Mouse (Mus musculus) gastrocnemius, adult 2 months (tissue): Measurements from ENCODE around the gene Dhrs4. TPM values are rescaled to one million over a fixed set of nuclear protein-coding genes. Genes with fewer than 3 reads are reported as not detected.

Source experiments
- DNase-seq: peaks from one replicate; pipeline ENCODE4 v3.0.0; 2022
- H3K27ac ChIP-seq: fragments of 200-600 bp; 2 replicates; pipeline ENCODE4 v1.8.1; 2022; ENCODE audit warnings: mild to moderate bottlenecking
- H3K4me3 ChIP-seq: fragments of 200-600 bp; 2 replicates; pipeline ENCODE4 v1.8.1; 2022; ENCODE audit warnings: mild to moderate bottlenecking, moderate library complexity
- CTCF ChIP-seq: fragments of 200-600 bp; IDR thresholded peaks from 2 replicates; pipeline ENCODE4 v1.8.1; 2022; ENCODE audit warnings: antibody characterized with exemption, mild to moderate bottlenecking, moderate library complexity
- intact Hi-C: fragments of 180-260 bp; cut with DNase I; formaldehyde crosslinking; loops from one replicate; pipeline ENCODE4 v1.15.1; 2025
- total RNA-seq, 2 experiments: library from RNA; stranded (reverse); gene quantifications; 2 replicates each; pipeline ENCODE4 v1.2.3; 2021

The Dhrs4 gene
- total RNA-seq, 2 experiments from 2014 or later: 28.4 to 68.7 TPM

DNA sequence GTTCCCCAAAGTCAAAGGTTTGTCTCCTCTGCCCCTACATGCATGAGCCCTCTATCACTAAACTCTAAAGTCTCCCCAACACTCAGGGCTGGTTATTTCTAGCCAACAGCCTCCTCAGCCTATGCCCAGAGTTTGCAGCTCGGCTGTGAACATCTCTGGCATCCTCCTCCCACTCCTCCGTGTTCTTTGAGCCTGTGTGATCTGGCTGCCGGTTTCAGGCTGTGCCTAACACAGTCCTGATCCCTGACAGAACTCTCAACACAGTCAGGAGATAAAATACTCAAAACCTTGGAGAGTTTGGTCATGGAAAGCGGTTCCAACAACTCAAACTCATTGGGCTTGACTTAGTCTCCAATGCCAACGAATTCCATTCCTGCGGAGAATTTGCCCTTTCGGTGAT lies 11.4 kb upstream of the Dhrs4 start:
- intact Hi-C loops: no loop called here
- no peak overlapping the region for H3K4me3 ChIP-seq
- H3K27ac ChIP-seq: no peak overlapping the region
- no peak for DNase-seq
- no peak for TF ChIP-seq CTCF

DNA sequence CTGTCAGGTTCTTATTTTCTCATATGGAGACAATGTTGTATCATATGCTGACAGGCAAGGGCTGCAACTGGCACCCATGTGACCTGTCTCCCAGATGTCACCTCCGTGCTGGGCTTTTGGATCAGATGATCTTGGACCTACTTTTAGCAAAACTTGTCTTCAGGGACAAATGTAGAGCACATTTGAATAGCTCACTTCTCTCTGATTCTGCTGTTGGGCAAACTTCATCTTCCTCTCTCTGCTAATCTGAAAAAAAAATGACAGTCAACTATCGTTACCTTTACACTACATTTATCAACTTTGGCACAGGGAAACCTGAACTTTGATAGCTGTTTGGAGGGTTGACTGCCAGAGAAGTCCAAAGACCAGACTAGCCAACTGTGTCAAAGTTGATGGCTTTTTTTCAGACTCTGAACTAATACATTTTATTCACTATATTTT lies 10.2 kb upstream of the Dhrs4 start:
- TF ChIP-seq CTCF: no peak
- Histone ChIP-seq H3K4me3 (no peak overlapping the region), H3K27ac (peak overlapping the region; percentile 62; the same call in 1 of the 2 replicates)
- DNase-seq: no peak
- intact Hi-C loops: no loop called here

DNA sequence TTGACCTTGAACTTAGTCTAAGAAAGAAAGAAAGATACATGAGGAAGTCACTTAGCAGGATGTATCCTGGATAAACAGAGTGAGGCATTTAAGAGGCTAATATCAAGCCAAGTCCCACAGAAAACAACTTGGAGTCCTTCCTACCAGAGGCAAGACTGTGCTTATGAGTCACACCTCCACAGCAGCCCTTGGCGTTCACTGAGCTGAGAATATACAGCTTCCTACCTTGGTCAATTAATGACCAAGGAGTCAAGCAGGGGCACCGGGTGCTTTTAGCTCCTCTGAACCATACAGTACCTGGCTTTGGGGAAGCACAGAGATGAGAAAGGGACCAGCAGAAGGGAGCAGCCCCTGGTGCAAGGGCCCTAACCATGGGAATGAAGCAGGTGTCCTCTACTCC lies 9.5 kb upstream of the Dhrs4 start:
- no peak for TF ChIP-seq CTCF
- intact Hi-C loops: no loop called here
- H3K27ac ChIP-seq: peak overlapping the region; percentile 62

DNA sequence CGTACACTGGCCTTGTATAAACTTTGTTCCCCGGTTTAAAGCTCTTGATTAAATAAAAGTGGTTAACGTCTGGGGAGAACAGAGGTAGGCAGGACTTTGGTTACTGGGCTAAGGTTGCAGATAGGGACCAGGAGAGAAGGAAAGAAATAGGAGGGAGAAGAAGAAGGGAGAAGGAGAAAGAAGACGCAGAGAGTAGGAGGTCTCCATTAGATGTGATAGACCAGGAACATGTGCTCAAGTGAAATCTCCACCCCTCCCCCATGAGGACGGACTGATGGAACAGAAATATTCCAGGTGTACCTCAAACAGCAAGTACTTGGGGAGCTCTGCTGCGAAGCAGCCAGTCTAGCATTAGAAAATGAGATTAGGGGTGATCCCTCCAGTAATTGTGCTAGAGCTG lies 8.7 kb upstream of the Dhrs4 start:
- DNase-seq: no peak
- Histone ChIP-seq H3K4me3 (no peak overlapping the region), H3K27ac (peak overlapping the region; percentile 62)
- intact Hi-C loops: no loop called here
- no peak for TF ChIP-seq CTCF

More for the DNA sequence above, 9.5 kb upstream of the Dhrs4 start:
- no peak for DNase-seq
- no peak overlapping the region for H3K4me3 ChIP-seq

DNA sequence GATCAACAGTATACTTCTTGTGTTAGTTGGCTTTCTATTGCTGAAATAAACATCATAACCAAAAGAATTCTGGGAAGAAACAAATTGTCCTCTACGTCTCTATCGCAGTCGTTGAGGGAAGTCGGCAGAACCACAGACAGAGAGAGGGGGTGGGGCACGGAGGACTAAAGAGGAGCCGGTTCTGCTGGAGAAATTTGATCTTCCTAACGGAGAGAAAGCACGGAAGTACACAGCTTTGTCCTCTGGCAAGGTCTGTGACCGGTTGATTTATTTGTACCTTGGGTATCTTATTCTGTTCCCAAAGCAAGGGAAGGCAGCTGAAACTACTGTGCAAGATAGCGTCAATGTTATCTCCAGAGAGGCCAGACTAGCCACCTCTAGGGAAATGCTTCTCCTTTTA lies 7.8 kb upstream of the Dhrs4 start:
- Histone ChIP-seq H3K4me3 (no peak overlapping the region), H3K27ac (peak overlapping the region; percentile 51)
- intact Hi-C loops: no loop called here
- no peak for DNase-seq
- no peak for TF ChIP-seq CTCF

DNA sequence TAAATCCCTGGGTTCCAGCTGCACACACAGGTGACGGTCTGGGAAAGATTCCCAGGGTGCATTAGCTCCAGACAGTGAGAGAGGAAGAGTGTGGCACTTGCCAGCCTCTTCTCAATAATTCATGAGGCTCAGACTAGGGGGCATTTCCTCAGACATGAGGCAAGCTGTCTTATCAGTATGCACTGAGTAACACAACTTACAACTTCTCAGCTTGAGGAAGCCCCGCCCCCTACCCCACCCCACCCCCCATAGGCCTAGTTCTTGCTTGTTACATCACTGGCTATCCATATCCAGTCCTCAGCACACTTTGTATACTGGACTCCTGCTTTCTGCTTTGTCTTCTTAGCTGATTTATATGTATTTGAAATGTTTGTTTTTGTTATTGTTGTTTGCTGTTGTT lies 2.9 kb upstream of the Dhrs4 start:
- DNase-seq: no peak
- no peak overlapping the region for H3K27ac ChIP-seq
- TF ChIP-seq CTCF: no peak
- no peak overlapping the region for H3K4me3 ChIP-seq
- intact Hi-C loops: no loop called here

DNA sequence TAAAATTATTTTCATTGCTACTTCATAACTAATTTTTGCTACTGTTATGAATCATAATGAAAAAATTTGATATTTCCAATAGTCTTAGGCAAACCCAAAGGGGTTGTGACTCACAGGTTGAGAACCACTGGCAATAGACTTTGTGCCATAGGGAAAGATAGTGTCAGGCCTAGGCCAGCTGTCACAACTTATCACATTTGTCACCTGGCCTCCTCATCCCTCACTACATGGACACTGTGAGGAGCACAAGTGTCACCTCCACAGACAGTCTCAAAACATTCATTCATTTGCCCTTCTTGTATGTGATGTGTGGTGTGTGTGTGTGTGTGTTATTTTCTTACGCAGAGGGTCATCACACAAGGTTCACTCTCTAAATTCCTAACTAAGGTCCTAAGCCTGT lies 1.1 kb upstream of the Dhrs4 start:
- intact Hi-C loops: no loop called here
- no peak for DNase-seq
- Histone ChIP-seq H3K4me3 (no peak overlapping the region), H3K27ac (no peak overlapping the region)
- TF ChIP-seq CTCF: no peak

DNA sequence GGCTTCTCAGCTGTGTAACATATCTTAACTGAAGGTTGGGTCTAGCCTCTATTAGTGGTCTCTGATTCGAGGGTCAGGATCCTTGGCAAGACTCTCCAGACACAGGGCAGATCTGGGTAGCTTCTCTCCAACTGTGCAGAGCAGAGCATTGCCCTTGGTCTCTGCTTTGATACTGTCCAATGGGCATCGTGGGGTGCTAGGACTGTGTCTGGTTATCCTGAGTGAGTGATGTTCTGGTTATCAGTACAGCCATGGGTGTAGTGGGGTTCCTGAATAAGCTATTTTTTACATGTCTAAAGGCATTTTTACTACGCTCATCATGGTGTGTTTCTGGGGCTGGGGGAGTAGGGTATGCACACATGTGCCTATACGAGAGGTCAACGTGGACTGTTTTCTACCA lies 729 bp upstream of the Dhrs4 start:
- intact Hi-C loops: no loop called here
- Histone ChIP-seq H3K27ac (peak overlapping the region; percentile 93; the same call in 1 of the 2 replicates), H3K4me3 (no peak overlapping the region)
- TF ChIP-seq CTCF: no peak
- DNase-seq: no peak

DNA sequence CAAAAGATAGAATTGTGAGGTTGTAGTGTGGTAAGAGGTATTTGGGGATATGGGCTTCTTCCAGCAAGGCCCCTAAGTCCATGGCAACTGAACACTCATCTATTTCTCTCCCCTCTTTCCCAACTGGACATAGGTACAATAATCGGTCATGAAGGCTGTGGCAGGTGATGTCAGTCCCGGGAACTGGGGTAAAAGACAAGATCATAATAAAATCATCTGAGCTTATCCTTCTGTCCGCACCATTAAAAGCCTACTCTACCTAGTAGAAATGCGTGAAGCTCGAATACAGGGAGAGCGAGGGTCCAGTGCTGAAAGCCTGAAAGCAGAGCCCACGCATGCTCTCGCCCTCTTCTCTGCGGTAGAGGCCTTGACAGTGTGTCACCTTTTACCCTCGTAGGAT lies 1.1 kb downstream of the Dhrs4 start:
- no peak overlapping the region for H3K27ac ChIP-seq
- intact Hi-C loops: no loop called here
- DNase-seq: no peak
- H3K4me3 ChIP-seq: no peak overlapping the region; the same call in 1 of the 2 replicates
- no peak for TF ChIP-seq CTCF

DNA sequence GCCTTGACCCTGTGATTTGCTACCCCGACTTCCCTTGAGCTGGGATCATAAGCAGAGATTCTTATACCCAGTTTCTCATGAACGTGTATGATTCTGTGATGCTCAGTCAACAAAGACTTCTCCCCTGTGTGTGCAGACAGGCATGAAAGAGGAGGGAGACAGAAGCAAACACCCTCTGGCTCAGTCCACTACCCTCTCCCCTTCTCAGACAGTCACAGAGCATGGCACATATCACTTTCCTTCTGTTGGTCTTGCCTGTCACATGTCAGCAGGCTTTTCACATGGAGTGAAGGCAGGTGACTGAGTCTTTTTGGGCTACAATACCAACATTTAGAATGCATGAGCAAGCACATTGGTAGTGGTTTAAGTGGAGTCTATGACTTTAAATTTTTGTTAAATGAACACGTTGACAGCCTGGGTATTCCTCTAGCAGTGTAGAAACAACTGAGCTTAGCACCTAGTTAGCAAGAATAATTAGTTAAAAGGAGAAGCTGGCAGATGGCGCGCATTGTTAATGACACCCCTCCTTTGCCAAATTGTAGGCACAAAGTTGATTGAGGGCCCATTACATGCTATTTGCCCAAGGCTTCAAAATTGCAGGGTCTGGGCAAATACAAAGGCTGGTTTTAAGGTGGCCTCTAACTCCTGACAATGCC lies 6.0 kb downstream of the Dhrs4 start:
- Histone ChIP-seq H3K27ac (no peak overlapping the region), H3K4me3 (no peak overlapping the region)
- intact Hi-C loops: no loop called here
- no peak for TF ChIP-seq CTCF
- no peak for DNase-seq

DNA sequence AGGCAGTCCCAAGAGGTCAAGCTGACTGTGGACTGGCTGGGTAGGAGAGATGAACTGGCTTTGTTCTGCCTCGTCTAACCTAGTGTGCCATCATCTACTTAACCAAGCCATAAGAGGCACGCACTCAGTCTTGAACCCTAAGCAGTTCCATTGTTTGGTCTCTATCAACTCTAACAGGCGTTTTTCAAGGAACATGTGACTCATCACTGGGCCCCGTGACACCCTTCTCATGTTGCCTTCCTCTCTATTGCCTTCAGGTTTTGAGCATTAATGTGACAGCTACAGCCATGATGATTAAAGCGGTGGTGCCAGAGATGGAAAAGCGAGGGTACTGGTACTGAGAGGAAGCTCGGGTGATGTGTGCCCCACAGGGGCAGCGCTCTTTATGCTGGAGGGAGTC lies 8.3 kb downstream of the Dhrs4 start:
- no peak for DNase-seq
- no peak for TF ChIP-seq CTCF
- intact Hi-C loops: no loop called here
- H3K4me3 ChIP-seq: no peak overlapping the region
- H3K27ac ChIP-seq: no peak overlapping the region

DNA sequence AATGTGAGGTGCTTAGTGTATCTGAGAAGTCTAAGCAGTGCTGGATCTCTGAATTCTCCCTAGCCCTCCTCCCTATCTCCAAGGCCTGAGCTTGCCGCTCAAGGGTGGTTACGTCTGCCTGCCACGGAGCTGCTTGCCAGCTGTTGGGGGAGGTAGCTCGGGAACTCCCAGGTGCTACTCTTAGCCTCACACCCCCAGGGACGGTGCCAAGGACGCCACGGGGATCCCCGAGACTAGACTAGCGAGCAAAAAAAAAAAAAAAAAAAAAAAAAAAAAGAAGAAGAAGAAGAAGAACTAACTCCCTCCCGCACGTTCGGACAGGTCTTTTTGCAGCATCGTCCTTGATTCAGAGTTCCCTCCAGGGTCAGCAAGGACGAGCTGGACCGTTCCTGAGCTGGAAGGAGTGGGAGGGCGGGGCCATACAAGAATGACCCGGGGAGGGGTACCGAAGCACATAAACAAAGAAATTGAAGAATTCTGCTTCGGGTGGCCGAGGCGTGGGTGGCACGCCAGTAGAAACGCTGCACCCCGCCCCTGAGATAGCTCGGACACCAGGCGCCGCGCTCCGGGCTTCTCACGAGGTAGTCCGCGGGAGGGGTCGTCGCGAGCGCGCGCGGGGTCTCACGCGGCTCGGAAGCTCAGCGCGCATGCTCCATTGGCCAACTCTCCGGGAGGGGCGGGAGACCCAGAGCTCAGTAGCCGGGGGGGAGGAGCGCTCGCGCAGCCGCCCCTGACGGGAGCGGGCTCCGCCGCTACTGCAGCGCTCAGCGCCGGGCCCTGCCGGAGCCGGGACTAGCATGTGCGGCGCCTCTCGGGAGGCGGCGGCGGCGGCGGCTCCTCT lies 12.0 kb downstream of the Dhrs4 start, which contains the start of gene Carmil3:
TSS of gene Carmil3 (plus strand) at position 291 of the 841 bp plus-strand sequence.
- TF ChIP-seq CTCF: no peak
- intact Hi-C loops: loop anchor here (10.0 kb wide), 1 partner anchor 254 kb away; the partner anchor contains the start of genes Dhrs1 and Nop9
- H3K4me3 ChIP-seq: peak within 1 kb of the TSS; percentile 88
- H3K27ac ChIP-seq: peak within 1 kb of the TSS; percentile 62
- DNase-seq: peak; percentile 77

DNA sequence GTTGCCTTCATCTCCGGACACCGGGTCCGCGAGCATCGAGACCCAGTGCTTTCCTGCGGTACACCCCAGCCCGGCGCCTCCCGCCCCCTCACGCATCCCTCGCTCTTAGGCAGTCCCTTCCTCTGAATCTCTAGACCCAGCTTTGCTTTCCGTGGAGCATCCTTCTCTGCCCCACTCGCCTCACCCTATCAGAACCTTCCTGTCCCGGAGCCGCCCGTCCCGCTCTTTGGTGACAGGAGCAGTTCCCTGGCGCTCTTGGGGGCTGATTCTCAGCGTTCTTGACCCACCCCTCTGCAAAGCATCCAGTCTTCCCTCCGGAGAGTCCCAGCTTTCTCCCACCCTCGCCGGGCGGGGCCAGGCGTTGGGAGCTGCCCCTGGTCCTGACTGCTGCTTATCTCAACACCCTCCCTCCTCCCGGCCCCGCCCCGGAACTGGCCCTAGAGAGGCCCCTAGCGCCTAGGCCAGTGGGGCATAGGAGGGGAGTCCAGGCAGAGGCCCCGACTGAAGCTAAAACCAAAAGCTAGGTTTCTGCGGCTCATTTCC lies 12.8 kb downstream of the Dhrs4 start:
- intact Hi-C loops: loop anchor here (10.0 kb wide), 1 partner anchor 253 kb away; the partner anchor contains the start of genes Dhrs1 and Nop9
- Histone ChIP-seq H3K27ac (peak overlapping the region; percentile 62), H3K4me3 (peak overlapping the region; percentile 88)
- TF ChIP-seq CTCF: no peak
- DNase-seq: peak; percentile 68
